Mouse (Mus musculus): Measurements from ENCODE around the gene Ppp1cc.

Gene Ppp1cc

GRCm38 (mm10) chr5:122213861-122214260 is 55.8 kb downstream of the Ppp1cc start:
- DNase-seq (ENCODE audit: low read depth), result no peak

DNA sequence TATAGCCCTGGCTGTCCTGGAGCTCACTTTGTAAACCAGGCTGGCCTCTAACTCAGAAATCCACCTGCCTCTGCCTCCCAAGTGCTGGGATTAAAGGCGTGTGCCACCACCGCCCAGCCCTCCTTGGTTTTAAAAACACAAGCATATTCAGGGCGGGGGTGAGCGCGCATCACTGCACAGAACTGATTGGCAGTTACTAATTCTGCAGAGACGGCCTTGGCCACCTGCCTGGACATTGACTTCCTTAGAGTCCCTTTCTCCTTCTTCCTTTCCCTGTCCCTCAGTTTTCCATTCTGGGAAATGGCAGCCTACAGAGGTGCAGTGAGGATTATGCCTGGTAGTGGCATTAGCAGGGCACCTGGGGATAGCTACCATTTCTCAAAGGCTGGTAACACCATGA is 59.6 kb downstream of the Ppp1cc start:
- no peak for DNase-seq (ENCODE audit: low read depth)

- DNase-seq (ENCODE audit: low read depth), result no peak
These were observed 60.2 kb downstream of the Ppp1cc start for GRCm38 (mm10) chr5:122218109-122218905.

DNA sequence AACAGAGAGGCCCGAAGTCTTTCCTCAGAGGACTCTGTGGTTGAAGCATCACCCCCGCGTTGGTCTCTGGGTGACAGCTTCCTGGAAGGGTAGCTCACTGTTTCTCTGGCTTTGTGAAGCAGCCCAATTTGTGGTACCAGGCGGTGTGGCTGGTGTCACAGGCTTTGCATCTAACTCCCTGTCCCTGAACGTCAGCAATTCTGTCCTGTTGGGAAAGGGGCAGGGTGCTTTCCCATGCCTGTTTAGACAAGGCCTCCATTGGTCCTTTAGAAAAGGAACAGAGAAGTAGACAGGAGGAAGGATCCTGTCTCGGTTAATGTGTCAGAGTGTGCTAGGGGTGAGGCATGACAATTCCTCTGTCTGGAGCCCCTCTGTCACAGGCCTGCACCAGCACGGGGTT is 60.9 kb downstream of the Ppp1cc start:
- DNase-seq (ENCODE audit: low read depth), result no peak

- no peak for DNase-seq (ENCODE audit: low read depth)
These were observed 61.9 kb downstream of the Ppp1cc start for GRCm38 (mm10) chr5:122219655-122220629.

DNA sequence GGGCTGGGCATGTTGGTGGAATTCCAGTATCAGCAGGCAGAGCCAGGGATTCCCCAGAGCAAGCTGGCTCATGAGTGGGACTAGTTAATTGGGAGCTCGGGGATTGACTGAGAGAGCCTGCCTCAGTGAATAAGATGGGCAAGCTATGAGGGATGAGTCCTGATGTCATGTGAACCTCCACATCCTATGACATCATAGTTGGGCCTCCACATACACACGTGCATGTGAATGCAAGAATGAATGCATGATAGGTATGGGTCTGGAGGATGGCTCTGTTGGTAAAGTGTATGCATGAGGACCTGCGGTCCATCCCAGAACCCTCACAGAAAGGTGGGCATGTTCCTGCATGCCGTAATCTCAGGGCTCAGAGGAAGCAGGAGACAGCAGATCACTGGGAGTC is 63.0 kb downstream of the Ppp1cc start:
- no peak for DNase-seq (ENCODE audit: low read depth)

- no peak for DNase-seq (ENCODE audit: low read depth)
These were observed 66.2 kb downstream of the Ppp1cc start for GRCm38 (mm10) chr5:122224291-122224690.

Measured in c-Kit-positive CD71-negative TER-119-negative erythroid progenitor cells, embryonic 14.5 days (primary cell).